Mouse (Mus musculus): Measurements from ENCODE around the gene Scrt2. TPM values are rescaled to one million over a fixed set of nuclear protein-coding genes. Genes with fewer than 3 reads are reported as not detected.

Scrt2 gene
- total RNA-seq, 2 experiments from 2014 or later: 0.21 to 0.27 TPM

- peak; percentile 35 for DNase-seq
These were observed 24.9 kb downstream of the Scrt2 start for GRCm38 (mm10) chr2:152106225-152106595.

- no peak for DNase-seq
These were observed 25.3 kb downstream of the Scrt2 start for GRCm38 (mm10) chr2:152106597-152106996.

GRCm38 (mm10) chr2:152108702-152109101 lies 27.4 kb downstream of the Scrt2 start:
- DNase-seq: no peak

- DNase-seq: no peak
These were observed 28.1 kb downstream of the Scrt2 start for GRCm38 (mm10) chr2:152109386-152109785.

- no peak for DNase-seq
These were observed 30.0 kb downstream of the Scrt2 start for GRCm38 (mm10) chr2:152111311-152111710.

- DNase-seq: peak; percentile 95
These were observed 30.6 kb downstream of the Scrt2 start for GRCm38 (mm10) chr2:152111920-152112319.

GRCm38 (mm10) chr2:152112490-152112889 lies 31.2 kb downstream of the Scrt2 start:
- DNase-seq: no peak

GRCm38 (mm10) chr2:152112970-152113369 lies 31.6 kb downstream of the Scrt2 start:
- DNase-seq: no peak

GRCm38 (mm10) chr2:152114057-152114975 lies 33.0 kb downstream of the Scrt2 start:
- no peak for DNase-seq

- no peak for DNase-seq
These were observed 36.4 kb downstream of the Scrt2 start for GRCm38 (mm10) chr2:152117694-152118093.

GRCm38 (mm10) chr2:152119228-152119865 lies 38.0 kb downstream of the Scrt2 start:
- DNase-seq: no peak

- no peak for DNase-seq
These were observed 41.6 kb downstream of the Scrt2 start for GRCm38 (mm10) chr2:152122896-152123295.

- DNase-seq: no peak
These were observed 47.3 kb downstream of the Scrt2 start for GRCm38 (mm10) chr2:152128597-152128996.

- DNase-seq: no peak
These were observed 48.4 kb downstream of the Scrt2 start for GRCm38 (mm10) chr2:152129778-152130177.

GRCm38 (mm10) chr2:152132016-152132415 lies 50.7 kb downstream of the Scrt2 start:
- DNase-seq: no peak

GRCm38 (mm10) chr2:152132691-152133090 lies 51.4 kb downstream of the Scrt2 start:
- DNase-seq: no peak

GRCm38 (mm10) chr2:152139191-152139987 lies 58.1 kb downstream of the Scrt2 start:
- no peak for DNase-seq

- DNase-seq: no peak
These were observed 59.6 kb downstream of the Scrt2 start for GRCm38 (mm10) chr2:152140941-152141340.

- no peak for DNase-seq
These were observed 60.2 kb downstream of the Scrt2 start for GRCm38 (mm10) chr2:152141491-152141890.

GRCm38 (mm10) chr2:152142046-152142445 lies 60.7 kb downstream of the Scrt2 start:
- peak; percentile 64 for DNase-seq

- DNase-seq: no peak
These were observed 61.2 kb downstream of the Scrt2 start for GRCm38 (mm10) chr2:152142571-152142970.

GRCm38 (mm10) chr2:152143279-152144157 lies 62.2 kb downstream of the Scrt2 start, which contains the start of gene Tcf15:
Gene Tcf15 (plus strand): TSS chr2:152143561.
- peak; percentile 79 for DNase-seq
